Mouse (Mus musculus) liver, postnatal 0 days (tissue): Measurements from ENCODE around the gene Ptcra.

ENCODE experiments used
- CTCF ChIP-seq: sonication (generic); IDR thresholded peaks from 2 replicates; pipeline ENCODE4 v1.5.1; 2016; ENCODE audit warnings: antibody characterized with exemption, low read depth
- EP300 ChIP-seq: IDR thresholded peaks from 2 replicates; pipeline ENCODE4 v1.6.1; 2016; ENCODE audit warnings: antibody characterized with exemption, low read depth, mild to moderate bottlenecking

GRCm38 (mm10) chr17:46736160-46736559, 27.4 kb downstream of the Ptcra start:
- TF ChIP-seq CTCF (peak; percentile 75), EP300 (no peak)
